Mouse (Mus musculus) lung, embryonic 15.5 days (tissue): ENCODE measurements around the gene Mog. TPM values are rescaled to one million over a fixed set of nuclear protein-coding genes. Genes with fewer than 3 reads are reported as not detected.

Experiments used
- polyA plus RNA-seq: library from polyadenylated mRNA; unstranded; fragments of >200 nt; fragmentation: Nextera tagmentation; extraction: Ambion mirVana; gene quantifications from 2 replicates; pipeline ENCODE4 v1.2.1, GENCODE M21; 2015

The Mog gene
- polyA plus RNA-seq, 1 experiment from 2014 or later: 0.14 TPM

Other genes with a start within 250 kb of the Mog start
- not detected in 2 replicates for gene H2-M10.6, start 211.2 kb downstream of the Mog start, polyA plus RNA-seq
- gene Trim26, start 186.3 kb downstream of the Mog start, polyA plus RNA-seq: 39.2 and 43.6 TPM in 2 replicates
- gene Trim15, start 156.2 kb downstream of the Mog start, polyA plus RNA-seq: 0.14 and 0.21 TPM in 2 replicates
- 4.0 and 5.7 TPM in 2 replicates for gene Trim10, start 153.8 kb downstream of the Mog start, polyA plus RNA-seq
- gene Trim40, start 133.3 kb downstream of the Mog start, polyA plus RNA-seq: not detected in 2 replicates
- 0.09 and 0.16 TPM in 2 replicates for gene Trim31, start 125.3 kb downstream of the Mog start, polyA plus RNA-seq
- 0.43 and 1.1 TPM in 2 replicates for gene Rnf39, start 80.5 kb downstream of the Mog start, polyA plus RNA-seq
- 104 and 113 TPM in 2 replicates for gene Ppp1r11, start 71.7 kb downstream of the Mog start, polyA plus RNA-seq
- gene Znrd1, start 64.8 kb downstream of the Mog start, polyA plus RNA-seq: 98.4 and 102 TPM in 2 replicates
- gene Znrd1as, start 64.8 kb downstream of the Mog start, polyA plus RNA-seq: 5.2 and 6.7 TPM in 2 replicates
- gene 2410137M14Rik, start 42.2 kb downstream of the Mog start, polyA plus RNA-seq: not detected in 2 replicates
- gene H2-M5, start 33.9 kb downstream of the Mog start, polyA plus RNA-seq: 0.40 and 0.48 TPM in 2 replicates
- 77.9 and 79.8 TPM in 2 replicates for gene Zfp57, start 22.2 kb downstream of the Mog start, polyA plus RNA-seq
- 9.4 and 9.7 TPM in 2 replicates for gene Gabbr1, start 22.6 kb upstream of the Mog start, polyA plus RNA-seq
- gene Olfr90, start 65.1 kb upstream of the Mog start, polyA plus RNA-seq: not detected in 2 replicates
- not detected in 2 replicates for gene Olfr91, start 74.9 kb upstream of the Mog start, polyA plus RNA-seq
- gene Olfr92, start 96.7 kb upstream of the Mog start, polyA plus RNA-seq: not detected in 2 replicates
- not detected in 2 replicates for gene Olfr93, start 138.1 kb upstream of the Mog start, polyA plus RNA-seq
- gene Ubd, start 170.5 kb upstream of the Mog start, polyA plus RNA-seq: 0.86 TPM in 1 of 2 replicates, not detected in the other
- gene Olfr94, start 177.6 kb upstream of the Mog start, polyA plus RNA-seq: not detected in 2 replicates
- gene Olfr95, start 189.7 kb upstream of the Mog start, polyA plus RNA-seq: not detected in 2 replicates
- gene Olfr96, start 196.7 kb upstream of the Mog start, polyA plus RNA-seq: not detected in 2 replicates
- not detected in 2 replicates for gene Olfr97, start 213.9 kb upstream of the Mog start, polyA plus RNA-seq
- not detected in 2 replicates for gene Olfr98, start 240.4 kb upstream of the Mog start, polyA plus RNA-seq
- 2.2 and 3.0 TPM in 2 replicates for gene H2-M3, start 246.8 kb upstream of the Mog start, polyA plus RNA-seq